Mouse (Mus musculus): ENCODE data around the gene Tfpt.
"Not testable (repeated sequence)": the region's sequence is repeated elsewhere in the genome, so short reads cannot be mapped to it uniquely, and the experiment has no call there.

Gene Tfpt

DNA sequence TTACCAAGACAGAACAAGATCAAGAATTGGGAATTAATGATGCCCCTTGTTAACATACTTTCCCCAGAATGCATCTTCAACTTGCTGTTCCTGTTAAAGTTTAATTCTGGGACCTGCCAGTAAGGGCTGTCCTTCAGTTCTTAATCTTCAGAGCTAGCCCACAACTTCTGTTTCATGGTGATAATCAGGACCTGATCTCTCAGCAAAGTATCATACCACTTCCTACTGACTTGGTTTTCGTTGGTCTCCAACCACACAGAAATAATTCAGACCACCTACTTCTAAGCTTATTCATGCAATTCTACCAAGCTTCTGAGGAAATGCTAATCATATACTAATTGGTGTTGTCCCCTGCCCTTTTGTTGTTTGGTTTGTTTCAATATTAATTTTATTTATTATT lies 57.9 kb downstream of the Tfpt start:
- no peak for DNase-seq

DNA sequence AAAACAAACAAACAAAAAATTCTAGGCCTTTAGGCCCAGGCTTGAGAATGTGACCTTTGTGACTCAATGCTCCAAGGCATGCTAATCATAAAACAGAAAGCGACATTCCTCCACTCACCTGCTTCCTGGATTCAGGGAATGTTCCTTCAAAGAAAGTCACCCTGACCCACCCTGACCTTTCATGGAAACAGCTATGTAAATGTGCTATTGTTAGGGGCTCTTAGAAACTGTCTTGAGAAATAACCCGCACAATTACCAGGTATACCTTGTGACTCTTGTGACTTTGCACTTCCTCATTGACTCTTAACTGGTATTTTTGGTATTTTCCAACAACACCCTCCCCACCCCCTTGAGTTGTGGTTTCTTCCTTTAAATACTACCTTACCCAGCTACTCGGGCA lies 59.1 kb downstream of the Tfpt start:
- DNase-seq = not testable (repeated sequence)
